Mouse (Mus musculus) left cerebral cortex, postnatal 25 days (tissue): Measurements from ENCODE around the gene Lypd4. TPM values are rescaled to one million over a fixed set of nuclear protein-coding genes. Genes with fewer than 3 reads are reported as not detected.
"Not testable (repeated sequence)": the region's sequence is repeated elsewhere in the genome, so short reads cannot be mapped to it uniquely, and the experiment has no call there.

ENCODE experiments used
- DNase-seq, 2 experiments: peaks; one replicate each; pipeline ENCODE4 v3.0.0; 2022; ENCODE audit warnings: low spot score in 2 of 2, mixed read lengths in 1 of 2
- intact Hi-C: fragments of 180-260 bp; cut with DNase I; formaldehyde crosslinking; loops from one replicate; pipeline ENCODE4 v1.15.1; 2025
- total RNA-seq, 2 experiments: library from RNA; stranded (reverse); gene quantifications; 2 replicates each; pipeline ENCODE4 v1.2.3; 2021

Gene Lypd4
- total RNA-seq: not detected

DNA sequence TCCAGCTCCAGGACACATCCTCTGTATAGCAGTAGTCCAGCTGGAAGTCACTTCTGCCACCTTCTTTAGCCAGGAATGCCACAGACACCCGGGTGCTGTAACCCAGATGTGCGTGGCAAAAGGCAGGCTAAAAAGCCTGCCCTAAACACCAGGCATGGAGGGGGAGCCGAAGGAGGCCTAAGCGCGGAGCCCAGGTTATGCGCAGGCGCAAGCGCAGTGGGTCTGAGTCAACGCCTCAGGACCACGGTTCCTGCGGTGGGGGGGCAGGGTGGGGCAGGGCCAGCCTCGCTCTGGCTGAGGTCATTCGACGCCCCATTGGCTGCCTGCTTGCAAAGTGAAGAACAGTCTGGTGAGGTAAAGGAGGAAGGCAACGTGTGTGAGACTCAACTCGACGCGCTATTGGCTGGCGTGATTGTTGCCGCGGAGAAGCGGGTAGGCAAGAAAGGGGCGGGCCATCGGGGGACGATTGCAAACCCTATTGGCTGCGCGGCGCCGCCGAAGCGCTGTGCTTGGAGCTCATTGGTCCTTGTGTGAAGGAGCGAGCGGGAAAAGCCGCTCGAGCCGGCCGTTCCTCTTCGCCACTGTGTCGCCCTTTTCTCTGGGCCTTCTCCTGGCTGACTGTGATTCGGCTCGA is at the start of gene Lypd4, which contains the start of gene Dmrtc2:
TSS of gene Lypd4 (minus strand) at position 410 of the 634 bp plus-strand sequence.
TSS of gene Dmrtc2 (plus strand) at position 526 of the 634 bp plus-strand sequence.
- intact Hi-C loops: no loop called here
- DNase-seq: no peak

DNA sequence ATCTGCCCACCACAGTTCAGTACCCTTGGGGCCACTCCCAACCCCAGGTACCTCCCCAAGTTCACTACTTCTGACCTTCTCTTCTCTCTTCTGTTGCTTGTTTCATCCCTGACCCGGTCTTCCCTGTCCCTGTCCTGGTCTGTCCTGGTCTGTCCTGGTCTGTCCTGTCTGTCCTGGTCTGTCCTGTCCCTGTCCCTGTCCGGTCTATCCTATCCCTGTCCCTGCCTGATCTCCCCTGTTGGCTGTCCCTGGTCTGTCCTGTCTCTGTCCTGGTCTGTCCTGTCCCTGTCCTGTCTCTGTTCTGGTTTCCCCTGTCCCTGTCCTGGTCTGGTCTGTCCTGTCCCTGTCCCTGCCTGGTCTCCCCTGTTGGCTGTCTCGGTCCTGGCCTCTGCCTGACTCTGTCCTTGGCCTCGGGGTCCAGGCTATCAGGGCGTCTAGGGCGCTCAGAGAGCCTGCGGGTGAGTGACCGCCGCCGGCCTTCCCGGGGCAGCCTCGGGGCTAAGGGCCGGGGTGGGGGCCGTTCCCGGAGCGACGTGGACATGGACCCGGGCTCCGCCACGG is 49.1 kb upstream of the Lypd4 start:
- DNase-seq: no peak
- intact Hi-C loops: no loop called here

- intact Hi-C loops: no loop called here
- no peak for DNase-seq
Measured at GRCm38 (mm10) chr7:24912480-24912879, 42.7 kb upstream of the Lypd4 start.

DNA sequence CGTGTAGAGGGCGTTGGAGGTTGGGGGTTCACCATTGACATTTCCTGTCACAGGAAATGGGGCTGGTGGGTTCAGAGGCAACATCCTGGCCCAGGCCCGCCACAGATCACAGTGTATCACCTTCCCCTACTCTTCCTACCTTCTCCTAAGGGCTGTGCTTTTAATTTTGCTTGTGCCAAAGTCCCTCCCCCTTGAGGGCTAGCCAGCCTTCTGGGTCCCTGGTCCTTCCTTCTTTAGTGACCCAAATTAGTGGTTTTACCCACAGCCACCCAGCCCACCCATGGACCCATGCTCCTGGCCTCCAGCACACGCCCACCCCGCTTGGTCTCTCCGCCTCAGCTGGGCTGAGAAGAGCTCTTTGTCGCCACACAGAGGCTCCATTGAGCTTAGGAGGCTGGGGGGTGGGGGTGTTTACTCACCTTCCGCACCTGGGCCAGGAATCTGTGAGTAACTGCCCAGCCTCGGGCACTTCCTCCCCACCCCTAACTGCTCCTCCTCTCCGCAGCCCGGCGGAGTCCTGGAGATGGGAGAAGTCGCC is 37.5 kb upstream of the Lypd4 start:
- intact Hi-C loops: loop anchor here (5.0 kb wide), 1 partner anchor 45 kb away; no protein-coding TSS in a partner anchor
- DNase-seq: no peak

- DNase-seq: no peak
- intact Hi-C loops: loop anchor here (5.0 kb wide), 1 partner anchor 46 kb away; no protein-coding TSS in a partner anchor
Measured at GRCm38 (mm10) chr7:24906551-24906950, 36.8 kb upstream of the Lypd4 start.

DNA sequence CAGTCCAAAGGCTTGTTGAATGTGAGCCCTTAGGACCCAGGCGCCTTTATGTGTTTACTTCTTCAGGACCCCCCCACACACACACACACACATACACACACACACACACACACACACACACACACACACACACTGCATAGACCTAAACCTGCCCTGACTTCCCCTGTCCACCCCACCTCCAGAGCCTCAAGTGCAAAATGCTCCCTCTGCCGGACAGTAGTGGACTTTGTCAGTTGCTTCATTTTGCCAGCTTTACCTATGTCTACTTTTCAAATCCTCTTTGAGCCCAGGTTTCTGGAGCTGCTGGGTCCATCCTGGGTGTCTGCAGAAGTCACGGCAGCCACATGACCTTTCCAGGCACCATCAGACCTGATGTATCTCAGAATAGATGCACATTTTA is 35.2 kb upstream of the Lypd4 start:
- intact Hi-C loops: loop anchor here (2.0 to 5.0 kb wide), 3 partner anchors 14 to 177 kb away; no protein-coding TSS in a partner anchor
- peak in 1 of 2 experiments; percentile 71 for DNase-seq

GRCm38 (mm10) chr7:24904070-24904483 is 34.3 kb upstream of the Lypd4 start:
- intact Hi-C loops: loop anchor here (2.0 to 5.0 kb wide), 2 partner anchors 13 to 178 kb away; no protein-coding TSS in a partner anchor
- peak; percentile 95 to 99 for DNase-seq

DNA sequence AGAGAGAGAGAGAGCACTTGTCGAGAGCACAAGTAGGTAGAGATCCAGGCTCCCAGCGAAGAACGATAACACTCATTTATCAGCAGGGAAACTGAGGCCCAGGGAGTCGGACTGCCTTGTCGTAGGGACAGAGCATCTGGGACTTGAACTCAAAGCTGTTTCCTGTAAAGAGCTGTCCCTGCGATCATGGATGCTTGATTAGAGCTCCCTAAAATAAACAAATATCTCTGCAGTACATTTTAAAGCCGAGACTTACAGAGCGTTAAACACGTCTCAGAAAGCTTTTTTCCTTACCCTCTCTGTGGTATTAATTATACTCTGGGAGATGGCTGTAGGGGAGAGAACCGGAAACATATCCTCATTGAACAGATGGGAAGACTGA is 33.7 kb upstream of the Lypd4 start:
- intact Hi-C loops: loop anchor here (2.0 to 5.0 kb wide), 2 partner anchors 67 to 179 kb away; no protein-coding TSS in a partner anchor

GRCm38 (mm10) chr7:24902630-24903443 is 33.1 kb upstream of the Lypd4 start, which contains the start of gene Arhgef1:
TSS of gene Arhgef1 (plus strand) at chr7:24902912.
- DNase-seq: peak; percentile 27
- intact Hi-C loops: loop anchor here (2.0 to 5.0 kb wide), 2 partner anchors 68 to 179 kb away; no protein-coding TSS in a partner anchor

More for the DNA sequence above, 33.7 kb upstream of the Lypd4 start:
- DNase-seq: no peak

GRCm38 (mm10) chr7:24902264-24902629 is 32.5 kb upstream of the Lypd4 start:
- no peak for DNase-seq
- intact Hi-C loops: loop anchor here (2.0 to 5.0 kb wide), 2 partner anchors 69 to 180 kb away; no protein-coding TSS in a partner anchor

GRCm38 (mm10) chr7:24901842-24902241 is 32.1 kb upstream of the Lypd4 start:
- intact Hi-C loops: loop anchor here (2.0 to 5.0 kb wide), 2 partner anchors 69 to 180 kb away; no protein-coding TSS in a partner anchor

GRCm38 (mm10) chr7:24901114-24901513 is 31.4 kb upstream of the Lypd4 start:
- DNase-seq: no peak
- intact Hi-C loops: loop anchor here (5.0 kb wide), 1 partner anchor 181 kb away; no protein-coding TSS in a partner anchor

More at GRCm38 (mm10) chr7:24901842-24902241, 32.1 kb upstream of the Lypd4 start:
- no peak for DNase-seq

- no peak for DNase-seq
- intact Hi-C loops: no loop called here
Measured at GRCm38 (mm10) chr7:24897959-24898358, 28.2 kb upstream of the Lypd4 start.

DNA sequence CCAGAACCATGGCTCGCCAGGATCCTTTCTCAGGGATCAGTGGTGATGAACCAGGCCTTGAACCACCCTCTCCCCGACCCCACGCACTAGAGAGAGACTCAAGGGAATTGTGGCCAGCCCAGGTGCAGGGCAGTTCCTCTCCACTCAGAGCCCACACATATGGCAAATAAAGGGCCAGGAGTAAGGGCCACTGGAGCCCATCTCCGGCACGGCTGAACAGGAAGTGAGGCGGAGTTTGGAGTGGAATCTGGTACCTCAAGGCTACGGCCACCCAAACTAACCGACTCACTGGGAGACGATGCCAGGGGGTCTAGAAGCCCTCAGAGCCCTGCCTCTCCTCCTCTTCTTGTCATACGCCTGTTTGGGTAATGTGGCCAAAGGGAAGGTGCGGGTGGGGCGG is 27.5 kb upstream of the Lypd4 start, which contains the start of gene Cd79a:
TSS of gene Cd79a (plus strand) at position 158 of the 400 bp plus-strand sequence.
- intact Hi-C loops: no loop called here
- DNase-seq: no peak

DNA sequence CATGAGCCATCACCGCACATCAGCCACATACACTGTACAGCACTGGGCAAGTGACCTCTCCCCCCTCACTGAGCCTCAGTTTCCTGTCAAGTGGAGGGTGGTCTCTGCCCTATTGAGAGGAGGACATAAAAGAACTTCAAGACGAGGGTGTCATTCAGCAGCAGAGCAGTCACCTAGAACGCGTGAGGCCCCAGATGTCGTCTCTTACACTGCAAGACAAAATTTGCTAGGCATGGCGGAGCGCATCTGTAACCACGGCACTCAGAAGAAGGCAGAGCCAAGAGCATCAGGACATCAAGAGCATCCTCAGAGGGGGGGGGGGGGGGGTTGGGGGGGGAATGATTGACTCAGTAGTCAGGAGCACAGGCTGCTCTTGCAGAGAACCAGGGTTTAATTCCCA is 26.5 kb upstream of the Lypd4 start:
- no peak for DNase-seq
- intact Hi-C loops: no loop called here

- DNase-seq, intact Hi-C loops: not testable (repeated sequence)
Measured at GRCm38 (mm10) chr7:24895749-24896148, 26.0 kb upstream of the Lypd4 start.

DNA sequence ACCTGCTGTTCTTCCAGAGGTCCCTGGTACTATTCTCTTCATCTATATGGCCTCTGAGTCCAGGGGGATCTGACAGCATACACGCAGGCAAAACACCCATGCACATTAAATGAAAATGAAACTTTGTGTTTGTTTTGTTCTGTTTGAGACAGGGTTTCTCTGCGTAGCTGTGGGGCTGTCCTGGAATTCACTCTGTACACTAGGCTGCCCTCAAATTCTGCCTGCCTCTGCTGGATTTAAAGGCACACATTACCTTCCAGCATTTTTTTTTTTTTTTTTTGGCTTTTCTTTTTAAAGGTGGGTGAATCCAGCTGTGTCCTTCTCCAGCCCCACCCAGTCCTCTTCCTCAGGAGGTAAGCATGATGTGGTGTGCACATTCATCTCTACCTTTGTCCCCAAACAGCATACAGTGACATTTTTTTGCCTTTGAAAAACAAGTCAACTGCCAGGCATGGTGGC is 22.4 kb upstream of the Lypd4 start:
- intact Hi-C loops: loop anchor here (5.0 kb wide), 1 partner anchor 60 kb away; no protein-coding TSS in a partner anchor

GRCm38 (mm10) chr7:24891241-24892124 is 21.7 kb upstream of the Lypd4 start:
- no peak for DNase-seq
- intact Hi-C loops: loop anchor here (2.0 to 5.0 kb wide), 3 partner anchors 13 to 79 kb away; no protein-coding TSS in a partner anchor

More for the DNA sequence above, 22.4 kb upstream of the Lypd4 start:
- DNase-seq: no peak
